Mouse (Mus musculus) stomach, postnatal 0 days (tissue): ENCODE results near the gene Tnfaip1. TPM values are rescaled to one million over a fixed set of nuclear protein-coding genes. Genes with fewer than 3 reads are reported as not detected.
"Not testable (repeated sequence)": the region's sequence is repeated elsewhere in the genome, so short reads cannot be mapped to it uniquely, and the experiment has no call there.

Experiments
- ATAC-seq: fragments of 200-750 bp; cut with Nextera tagmentation; 2 replicates; pipeline ENCODE4 v1.8.0; 2017; ENCODE audit not compliant: low FRiP score, low TSS enrichment
- DNase-seq: peaks from one replicate; pipeline ENCODE4 v3.0.0-alpha.2; 2016; ENCODE audit warnings: low spot score
- H3K27ac ChIP-seq: fragments of 300-500 bp; sonication (generic); replicated peaks from 2 replicates; pipeline ENCODE4 v1.5.1; 2014; ENCODE audit warnings: mild to moderate bottlenecking, control low read depth
- H3K27me3 ChIP-seq: fragments of 300-500 bp; sonication (generic); 2 replicates; pipeline ENCODE4 v1.6.1; 2014; ENCODE audit warnings: low read length; ENCODE audit not compliant: control insufficient read depth, insufficient read depth
- H3K36me3 ChIP-seq: fragments of 300-500 bp; sonication (generic); 2 replicates; pipeline ENCODE4 v1.6.1; 2014; ENCODE audit warnings: low read length, mixed read lengths; ENCODE audit not compliant: control insufficient read depth, insufficient read depth
- H3K4me1 ChIP-seq: fragments of 300-500 bp; sonication (generic); replicated peaks from 2 replicates; pipeline ENCODE4 v1.6.1; 2014; ENCODE audit warnings: antibody characterized with exemption; ENCODE audit not compliant: control insufficient read depth, insufficient read depth
- H3K4me2 ChIP-seq: fragments of 300-500 bp; sonication (generic); replicated peaks from 2 replicates; pipeline ENCODE4 v1.6.1; 2014; ENCODE audit warnings: low read depth, mild to moderate bottlenecking, control low read depth, moderate library complexity
- H3K4me3 ChIP-seq: fragments of 300-500 bp; sonication (generic); 2 replicates; pipeline ENCODE4 v1.5.1; 2014; ENCODE audit warnings: low read depth, low read length, control low read depth
- H3K9ac ChIP-seq: fragments of 300-500 bp; sonication (generic); 2 replicates; pipeline ENCODE4 v1.6.1; 2014; ENCODE audit warnings: mild to moderate bottlenecking, low read length, control low read depth, mixed read lengths
- H3K9me3 ChIP-seq: fragments of 300-500 bp; sonication (generic); 2 replicates; pipeline ENCODE4 v1.6.1; 2016; ENCODE audit warnings: low read length; ENCODE audit not compliant: control insufficient read depth
- CTCF ChIP-seq: IDR thresholded peaks from 2 replicates; pipeline ENCODE4 v1.5.1; 2016; ENCODE audit warnings: antibody characterized with exemption, low read depth, mild to moderate bottlenecking, moderate library complexity
- EP300 ChIP-seq: optimal IDR thresholded peaks from 2 replicates; pipeline ENCODE3; 2016; ENCODE audit warnings: antibody characterized with exemption
- WGBS: fragments of 180-500 bp; shearing (Covaris S2); extraction: QIAGEN DNeasy Blood & Tissue Kit; methylation state at CpG from one replicate; pipeline ENCODE4 v1.1.7; 2014; 5-methylcytosine and 5-hydroxymethylcytosine counted together
- polyA plus RNA-seq: library from polyadenylated mRNA; unstranded; fragments of >200 nt; fragmentation: Nextera tagmentation; extraction: Ambion mirVana; gene quantifications from 2 replicates; pipeline ENCODE4 v1.2.1, GENCODE M21; 2015

The Tnfaip1 gene
- polyA plus RNA-seq, result 47.5 and 47.7 TPM in 2 replicates

GRCm38 (mm10) chr11:78536080-78536689 lies at the start of gene Tnfaip1, which contains the start of gene Ift20:
Tnfaip1 (minus strand) TSS chr11:78536332.
Ift20 (plus strand) TSS chr11:78536361.
- Histone ChIP-seq H3K9ac (peak within 1 kb of the TSS; percentile 87), H3K9me3 (no peaks in the 10 kb centered on the region), H3K4me3 (peak within 1 kb of the TSS; percentile 74), H3K27me3 (no peaks in the 10 kb centered on the region), H3K27ac (peak within 1 kb of the TSS; percentile 93), H3K36me3 (peaks cover 7% of the 10 kb centered on the region), H3K4me2 (peak within 1 kb of the TSS; percentile 79), H3K4me1 (no peaks in the 10 kb centered on the region)
- DNase-seq (peak; percentile 98), ATAC-seq (peak; percentile 98)
- no peak for TF ChIP-seq EP300
- peak; percentile 5; the same call in 1 of the 2 replicates for TF ChIP-seq CTCF
- under 1% methylated on average over 52 of the region's 52 CpGs for WGBS

GRCm38 (mm10) chr11:78582848-78583247 lies 46.7 kb upstream of the Tnfaip1 start:
- no peak for ATAC-seq
- Histone ChIP-seq H3K9me3 (no peaks in the 10 kb centered on the region), H3K4me2 (no peak overlapping the region), H3K4me1 (no peaks in the 10 kb centered on the region), H3K27me3 (no peaks in the 10 kb centered on the region), H3K36me3 (peaks cover 4% of the 10 kb centered on the region; the same call in 1 of the 2 replicates), H3K9ac (no peak overlapping the region), H3K4me3 (no peak overlapping the region), H3K27ac (no peak overlapping the region)
- TF ChIP-seq CTCF (no peak), EP300 (no peak)
- WGBS, result 87% methylated on average over 6 of the region's 6 CpGs
- no peak for DNase-seq

DNA sequence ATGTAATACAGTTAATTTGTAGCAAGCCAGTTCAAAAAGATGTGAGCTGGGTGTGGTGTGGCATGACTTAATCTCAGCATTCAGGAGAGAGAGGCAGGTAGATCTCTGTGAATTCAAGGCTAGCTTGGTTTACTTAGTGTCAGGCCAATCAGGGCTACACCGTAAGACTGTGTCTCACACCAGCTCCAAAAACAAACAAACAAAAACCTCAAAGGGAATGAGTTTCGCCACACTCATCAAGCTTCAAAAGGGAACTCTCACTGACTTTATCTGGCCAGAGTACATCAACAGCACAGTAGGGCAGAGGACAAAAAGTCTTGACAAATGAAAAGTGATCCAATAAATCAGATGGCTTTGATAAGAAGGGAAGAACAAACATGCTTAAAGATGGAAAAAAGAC lies 38.8 kb upstream of the Tnfaip1 start:
- Histone ChIP-seq H3K4me3 (no peak overlapping the region), H3K27ac (no peak overlapping the region), H3K27me3 (no peaks in the 10 kb centered on the region), H3K9me3 (no peaks in the 10 kb centered on the region), H3K36me3 (peaks cover 3% of the 10 kb centered on the region; the same call in 1 of the 2 replicates), H3K4me1 (no peaks in the 10 kb centered on the region), H3K4me2 (no peak overlapping the region), H3K9ac (no peak overlapping the region)
- DNase-seq (no peak), ATAC-seq (no peak)
- TF ChIP-seq CTCF, result no peak
- no peak for TF ChIP-seq EP300
- 41% methylated on average over 2 of the region's 2 CpGs for WGBS

DNA sequence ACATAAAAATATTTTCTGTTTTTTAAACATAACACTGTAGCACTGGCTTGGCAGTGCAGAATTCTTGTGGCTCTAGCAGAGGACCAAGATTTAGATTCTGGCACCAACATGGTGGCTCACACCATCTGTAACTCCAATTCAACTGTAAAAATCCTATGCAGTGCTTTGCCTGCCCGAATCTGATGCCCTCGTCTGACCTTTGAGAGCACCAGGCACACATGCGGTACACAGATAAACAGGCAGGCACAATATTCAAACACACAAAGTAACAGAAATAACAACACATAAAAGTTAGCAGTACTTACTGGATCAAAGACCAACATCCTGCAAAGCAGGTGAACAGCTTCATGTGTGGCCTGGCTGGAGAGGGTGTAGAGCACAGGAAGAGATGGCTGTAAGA lies 38.4 kb upstream of the Tnfaip1 start:
- Histone ChIP-seq H3K27ac (no peak overlapping the region), H3K9ac (no peak overlapping the region), H3K27me3 (no peaks in the 10 kb centered on the region), H3K9me3 (no peaks in the 10 kb centered on the region), H3K4me1 (no peaks in the 10 kb centered on the region), H3K4me3 (no peak overlapping the region), H3K36me3 (peaks cover 3% of the 10 kb centered on the region; the same call in 1 of the 2 replicates), H3K4me2 (no peak overlapping the region)
- WGBS, result 76% methylated on average over 3 of the region's 3 CpGs
- DNase-seq (no peak), ATAC-seq (no peak)
- no peak for TF ChIP-seq CTCF
- TF ChIP-seq EP300, result no peak

DNA sequence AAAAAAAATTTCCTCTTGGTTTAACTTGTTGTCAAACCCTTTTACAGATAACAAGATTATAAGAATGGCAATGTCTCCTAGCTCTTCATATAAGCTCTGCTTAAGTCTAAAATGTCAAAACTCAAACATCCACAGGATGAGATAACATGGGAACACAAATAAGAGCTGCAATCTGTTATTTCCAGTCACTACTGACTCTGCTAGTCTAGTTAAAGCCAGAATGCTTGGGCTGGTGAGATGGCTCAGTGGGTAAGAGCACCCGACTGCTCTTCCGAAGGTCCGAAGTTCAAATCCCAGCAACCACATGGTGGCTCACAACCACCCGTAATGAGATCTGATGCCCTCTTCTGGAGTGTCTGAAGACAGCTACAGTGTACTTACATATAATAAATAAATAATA lies 37.9 kb upstream of the Tnfaip1 start:
- H3K4me2 ChIP-seq, H3K27ac ChIP-seq, H3K36me3 ChIP-seq, DNase-seq, H3K4me3 ChIP-seq, H3K4me1 ChIP-seq, H3K9ac ChIP-seq, H3K27me3 ChIP-seq, H3K9me3 ChIP-seq, ATAC-seq: not testable (repeated sequence)
- 99% methylated on average over 3 of the region's 4 CpGs for WGBS

- peaks cover 3% of the 10 kb centered on the region; the same call in 1 of the 2 replicates for H3K36me3 ChIP-seq
- no peak overlapping the region for H3K4me2 ChIP-seq
- H3K4me1 ChIP-seq, result no peaks in the 10 kb centered on the region
- WGBS, result 81% methylated on average over 6 of the region's 6 CpGs
- no peaks in the 10 kb centered on the region for H3K9me3 ChIP-seq
- no peak overlapping the region for H3K27ac ChIP-seq
- DNase-seq (no peak), ATAC-seq (no peak)
- TF ChIP-seq EP300 (no peak), CTCF (no peak)
- no peak overlapping the region for H3K9ac ChIP-seq
- no peaks in the 10 kb centered on the region for H3K27me3 ChIP-seq
- H3K4me3 ChIP-seq, result no peak overlapping the region
Observed at GRCm38 (mm10) chr11:78571854-78572253, 35.7 kb upstream of the Tnfaip1 start.
